Mouse (Mus musculus) heart, embryonic 11.5 days (tissue): ENCODE measurements at regions not wholly inside any gene's neighbourhood (a gene's known extent, or its start where the extent isn't known, plus 50 kb on each side); places are given as distances from the start of the nearest gene placed in this dataset.

Experiments
- ATAC-seq: fragments of 200-750 bp; cut with Nextera tagmentation; replicated peaks from 2 replicates; pipeline ENCODE4 v1.8.0; 2017; ENCODE audit warnings: moderate library complexity; ENCODE audit not compliant: insufficient number of reproducible peaks, low FRiP score, low TSS enrichment
- H3K27ac ChIP-seq: fragments of 300-500 bp; sonication (generic); 2 replicates; pipeline ENCODE4 v1.5.1; 2014; ENCODE audit warnings: mild to moderate bottlenecking, low read depth, low read length
- H3K27me3 ChIP-seq: fragments of 300-500 bp; sonication (generic); 2 replicates; pipeline ENCODE4 v1.6.1; 2014; ENCODE audit warnings: mild to moderate bottlenecking, low read length, mixed read lengths; ENCODE audit not compliant: control insufficient read depth, insufficient read depth
- H3K36me3 ChIP-seq: fragments of 300-500 bp; sonication (generic); 2 replicates; pipeline ENCODE4 v1.6.1; 2014; ENCODE audit warnings: mild to moderate bottlenecking, low read length, moderate library complexity, mixed read lengths; ENCODE audit not compliant: control insufficient read depth, insufficient read depth
- H3K4me1 ChIP-seq: fragments of 300-500 bp; sonication (generic); 2 replicates; pipeline ENCODE4 v1.6.1; 2014; ENCODE audit warnings: low read length; ENCODE audit not compliant: control insufficient read depth, insufficient read depth
- H3K4me2 ChIP-seq: fragments of 300-500 bp; sonication (generic); 2 replicates; pipeline ENCODE4 v1.6.1; 2014; ENCODE audit warnings: mild to moderate bottlenecking, moderate library complexity
- H3K4me3 ChIP-seq: fragments of 300-500 bp; sonication (generic); 2 replicates; pipeline ENCODE4 v1.5.1; 2014; ENCODE audit warnings: low read depth, low read length
- H3K9ac ChIP-seq: fragments of 300-500 bp; sonication (generic); 2 replicates; pipeline ENCODE4 v1.6.1; 2014; ENCODE audit warnings: mild to moderate bottlenecking, low read depth, low read length, moderate library complexity
- H3K9me3 ChIP-seq: fragments of 300-500 bp; sonication (generic); replicated peaks from 2 replicates; pipeline ENCODE4 v1.6.1; 2016; ENCODE audit warnings: low read length; ENCODE audit not compliant: control insufficient read depth
- WGBS: fragments of 180-500 bp; shearing (Covaris S2); extraction: QIAGEN DNeasy Blood & Tissue Kit; methylation state at CpG from one replicate; pipeline ENCODE4 v1.1.7; 2014; ENCODE audit not compliant: insufficient replicate concordance; 5-methylcytosine and 5-hydroxymethylcytosine counted together

DNA sequence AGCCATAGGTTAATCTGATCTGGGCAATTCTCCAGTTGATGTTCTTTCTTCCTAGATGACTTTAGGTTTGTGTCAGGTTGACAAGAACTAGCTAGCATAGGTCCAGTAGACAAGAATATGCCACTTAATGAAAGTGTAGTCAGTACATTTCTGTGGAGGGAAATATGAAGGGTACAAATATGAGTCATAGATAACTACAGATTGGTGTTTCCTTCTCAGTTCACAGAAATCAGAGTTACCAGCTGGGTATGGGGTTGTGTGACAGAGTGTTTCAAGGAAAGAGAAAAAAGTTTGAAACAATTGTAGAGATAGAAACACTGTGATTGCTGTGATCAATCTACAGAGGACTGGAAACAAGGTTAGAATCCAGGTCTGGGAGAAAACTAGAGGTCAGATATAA is 337.0 kb upstream of the Rnaseh2b start:
- ATAC-seq = no peak
- no peak overlapping the region for H3K27ac ChIP-seq
- H3K36me3 ChIP-seq = no peaks in the 10 kb centered on the region
- no peak overlapping the region for H3K4me2 ChIP-seq
- no peaks in the 10 kb centered on the region for H3K4me1 ChIP-seq
- H3K4me3 ChIP-seq = no peak overlapping the region
- H3K9me3 ChIP-seq = no peaks in the 10 kb centered on the region
- H3K9ac ChIP-seq = no peak overlapping the region
- H3K27me3 ChIP-seq = no peaks in the 10 kb centered on the region

DNA sequence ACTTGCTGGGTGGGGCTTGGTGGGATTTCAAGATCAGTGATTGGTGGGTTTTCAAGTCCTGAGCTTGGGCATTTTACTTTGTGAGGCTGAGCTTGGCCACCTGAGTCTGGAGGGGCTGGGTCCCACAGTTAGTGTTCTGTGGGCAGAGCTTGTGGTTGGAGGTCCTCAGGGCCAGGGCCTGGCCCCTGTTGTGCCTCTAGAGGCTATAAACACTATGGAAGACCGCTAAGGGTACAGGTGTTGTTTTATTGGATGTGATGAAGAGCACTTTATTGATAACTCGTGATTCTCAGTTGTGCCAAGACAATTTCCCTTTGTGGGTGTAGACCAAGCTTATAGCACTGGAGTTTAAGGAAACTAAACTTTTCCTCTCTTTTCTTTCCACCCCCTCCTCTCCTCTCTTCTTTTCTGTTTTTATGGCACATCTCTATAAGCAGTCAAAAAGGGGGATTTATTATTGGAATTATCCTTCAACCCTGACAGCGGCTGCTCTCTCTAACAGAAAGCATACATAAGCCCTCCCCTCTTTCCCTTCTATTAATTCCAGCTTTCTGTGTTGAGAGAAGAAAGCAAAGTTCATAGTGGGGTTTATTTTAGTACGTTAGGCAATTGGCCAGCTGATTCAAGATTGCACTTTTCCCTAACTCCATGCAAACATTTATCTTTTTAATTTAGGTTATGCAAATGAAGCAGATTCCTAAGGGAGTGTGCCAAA is 332.0 kb upstream of the Rnaseh2b start:
- no peak overlapping the region for H3K4me3 ChIP-seq
- H3K9ac ChIP-seq = no peak overlapping the region
- H3K9me3 ChIP-seq = no peaks in the 10 kb centered on the region
- no peaks in the 10 kb centered on the region for H3K4me1 ChIP-seq
- 75% methylated on average over 4 of the region's 4 CpGs for WGBS
- H3K27ac ChIP-seq = no peak overlapping the region
- ATAC-seq = no peak
- no peaks in the 10 kb centered on the region for H3K36me3 ChIP-seq
- no peaks in the 10 kb centered on the region for H3K27me3 ChIP-seq
- no peak overlapping the region for H3K4me2 ChIP-seq

DNA sequence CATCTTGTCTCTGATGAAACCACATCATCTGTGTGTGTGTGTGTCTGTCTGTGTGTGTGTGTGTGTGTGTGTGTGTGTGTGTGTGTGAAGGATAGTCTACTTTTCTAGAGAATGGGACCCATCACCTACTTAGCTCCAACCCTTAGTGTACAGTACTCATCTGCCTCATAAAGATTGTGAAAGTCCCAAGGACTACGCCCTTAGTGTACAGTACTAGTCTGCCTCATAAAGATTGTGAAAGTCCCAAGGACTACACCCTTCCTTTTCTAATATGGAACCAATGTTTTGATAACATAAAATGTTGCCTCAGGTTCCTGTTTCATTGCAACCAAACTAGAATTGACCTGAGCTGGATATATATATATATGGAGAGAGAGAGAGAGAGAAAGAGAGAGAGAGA is 323.9 kb upstream of the Rnaseh2b start:
- H3K9ac ChIP-seq = no peak overlapping the region
- no peak overlapping the region for H3K27ac ChIP-seq
- no peak for ATAC-seq
- no peak overlapping the region for H3K4me3 ChIP-seq
- no peak overlapping the region for H3K4me2 ChIP-seq
- H3K27me3 ChIP-seq = no peaks in the 10 kb centered on the region
- H3K4me1 ChIP-seq = no peaks in the 10 kb centered on the region
- H3K9me3 ChIP-seq = no peaks in the 10 kb centered on the region
- no peaks in the 10 kb centered on the region for H3K36me3 ChIP-seq
- 96% methylated on average over 1 of the region's 1 CpGs for WGBS

DNA sequence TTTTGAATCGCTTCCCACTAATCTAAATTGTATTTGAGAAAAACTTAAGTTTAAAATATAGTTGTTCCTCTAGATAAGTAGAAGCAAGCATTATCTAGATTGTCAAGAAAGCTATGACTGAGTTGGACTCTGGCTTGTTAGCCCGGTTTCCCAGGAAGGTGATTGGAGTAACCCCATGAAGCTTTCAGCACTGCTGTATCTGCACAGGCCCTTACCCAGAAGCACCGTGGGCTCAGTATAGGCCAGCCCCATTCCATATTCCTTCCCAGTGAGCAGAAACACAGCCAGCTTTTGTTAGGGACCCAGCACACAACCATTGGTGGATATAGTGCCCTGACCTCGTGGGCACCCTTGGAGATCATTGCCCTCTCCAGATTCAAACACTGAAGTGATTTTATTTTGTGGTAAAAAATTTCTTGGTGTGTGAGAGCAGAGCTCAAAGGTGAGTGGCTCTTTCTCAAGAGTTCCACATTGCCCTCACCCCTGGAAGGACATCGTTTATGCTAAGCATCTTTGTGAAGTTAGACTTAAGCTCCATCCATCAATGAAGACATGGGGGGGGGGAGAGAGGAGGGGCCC is 323.3 kb upstream of the Rnaseh2b start:
- H3K4me2 ChIP-seq = no peak overlapping the region
- WGBS = 71% methylated on average over 5 of the region's 5 CpGs
- no peaks in the 10 kb centered on the region for H3K4me1 ChIP-seq
- no peak overlapping the region for H3K27ac ChIP-seq
- no peaks in the 10 kb centered on the region for H3K9me3 ChIP-seq
- no peaks in the 10 kb centered on the region for H3K36me3 ChIP-seq
- H3K9ac ChIP-seq = no peak overlapping the region
- H3K27me3 ChIP-seq = no peaks in the 10 kb centered on the region
- no peak overlapping the region for H3K4me3 ChIP-seq
- ATAC-seq = no peak

DNA sequence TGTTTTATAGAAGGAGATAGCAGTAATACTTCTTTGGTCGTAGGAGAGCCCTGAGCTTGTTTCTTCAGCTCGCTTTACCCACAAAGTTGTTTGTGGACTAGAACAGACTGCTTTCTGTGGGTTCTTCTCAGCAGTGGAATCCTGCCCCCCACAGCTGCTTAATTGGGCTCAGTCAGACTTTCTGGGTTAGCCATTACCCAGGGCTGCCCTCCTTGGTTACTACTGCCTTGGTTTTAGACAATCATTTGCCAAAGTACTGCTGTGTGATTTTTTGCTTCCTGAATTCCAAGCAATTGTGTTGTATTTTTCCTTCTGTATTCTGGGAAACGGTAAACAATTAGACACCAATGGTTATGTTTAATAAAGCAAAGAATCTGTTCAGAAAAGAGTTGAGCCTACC is 321.8 kb upstream of the Rnaseh2b start:
- Histone ChIP-seq H3K27me3 (no peaks in the 10 kb centered on the region), H3K9me3 (no peaks in the 10 kb centered on the region), H3K36me3 (no peaks in the 10 kb centered on the region), H3K4me2 (no peak overlapping the region), H3K9ac (no peak overlapping the region), H3K4me1 (no peaks in the 10 kb centered on the region), H3K27ac (no peak overlapping the region), H3K4me3 (no peak overlapping the region)
- ATAC-seq = no peak
- WGBS = 72% methylated on average over 3 of the region's 3 CpGs

DNA sequence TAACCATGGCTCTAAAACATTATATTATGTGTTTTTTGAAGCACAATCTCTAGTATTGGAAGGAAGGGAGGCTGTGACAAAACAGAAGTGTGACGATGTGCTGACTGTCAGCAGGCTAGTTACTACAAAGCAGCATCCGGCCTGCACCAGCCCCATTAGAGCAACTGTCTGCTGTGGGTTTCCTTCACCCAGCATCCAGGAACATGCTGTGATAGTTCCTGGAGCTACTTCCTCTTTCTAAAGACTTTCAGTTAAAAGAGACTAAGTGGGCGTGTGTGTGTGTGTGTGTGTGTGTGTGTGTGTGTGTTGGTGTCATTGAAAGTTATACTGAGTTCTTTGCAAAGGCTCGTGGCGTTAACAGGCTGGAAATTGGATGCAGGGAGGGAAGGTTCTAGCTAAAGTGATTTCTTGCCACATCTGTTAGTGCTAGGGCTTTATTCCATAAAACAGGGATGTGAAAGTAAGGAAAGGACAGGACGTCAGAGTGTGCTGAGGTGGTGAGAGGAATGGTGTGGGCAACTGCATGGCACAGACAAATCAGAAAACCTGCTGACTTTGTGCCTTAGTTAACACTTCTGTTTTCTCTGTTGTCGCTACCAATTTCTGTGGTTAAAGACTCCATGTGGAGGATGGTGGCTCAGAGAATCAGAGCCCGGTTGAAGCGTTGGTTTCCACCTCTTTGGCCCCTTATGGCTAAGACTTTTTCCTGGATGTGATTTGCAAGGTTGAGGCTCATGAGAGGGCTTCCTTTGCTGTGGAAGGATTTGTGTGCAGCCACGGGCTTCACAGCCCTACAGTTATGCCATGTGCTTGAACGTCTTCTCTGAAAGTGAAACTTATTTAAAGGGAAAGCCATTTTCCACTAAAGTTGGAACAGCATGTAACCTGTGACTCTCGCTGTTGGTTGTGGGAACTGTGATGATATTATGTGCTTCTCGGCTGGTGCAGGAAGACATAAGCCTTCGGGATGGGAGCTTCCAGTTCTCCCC is 321.0 kb upstream of the Rnaseh2b start:
- H3K27ac ChIP-seq = no peak overlapping the region
- ATAC-seq = no peak
- H3K4me2 ChIP-seq = no peak overlapping the region
- WGBS = 71% methylated on average over 14 of the region's 14 CpGs
- H3K36me3 ChIP-seq = no peaks in the 10 kb centered on the region
- H3K9me3 ChIP-seq = no peaks in the 10 kb centered on the region
- no peak overlapping the region for H3K4me3 ChIP-seq
- no peaks in the 10 kb centered on the region for H3K4me1 ChIP-seq
- no peaks in the 10 kb centered on the region for H3K27me3 ChIP-seq
- H3K9ac ChIP-seq = no peak overlapping the region

DNA sequence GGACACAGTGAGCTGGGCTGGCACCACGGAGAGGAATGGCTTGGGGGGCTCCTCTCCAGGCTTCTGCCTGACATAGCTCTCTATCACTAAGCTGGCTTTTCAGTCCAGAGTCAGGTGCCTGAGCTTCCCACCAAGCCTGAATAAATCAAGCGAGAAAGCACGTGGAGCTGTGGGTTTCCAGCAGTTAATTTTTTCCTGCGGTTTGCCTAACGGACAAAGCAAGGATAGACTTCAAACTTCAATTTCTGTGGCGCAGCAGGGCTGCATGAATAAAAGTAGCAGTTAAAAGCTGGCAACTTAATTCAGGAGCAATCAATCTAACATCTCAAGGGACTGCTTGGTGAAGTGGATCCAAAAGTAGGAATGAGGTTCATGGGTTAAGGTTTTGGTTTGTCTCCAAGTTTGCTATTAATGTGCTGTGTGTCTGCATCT is 317.1 kb upstream of the Rnaseh2b start:
- Histone ChIP-seq H3K4me3 (no peak overlapping the region), H3K27me3 (no peaks in the 10 kb centered on the region), H3K9me3 (no peaks in the 10 kb centered on the region), H3K4me1 (no peaks in the 10 kb centered on the region), H3K9ac (no peak overlapping the region), H3K36me3 (no peaks in the 10 kb centered on the region), H3K4me2 (no peak overlapping the region), H3K27ac (no peak overlapping the region)
- 77% methylated on average over 6 of the region's 6 CpGs for WGBS
- no peak for ATAC-seq

DNA sequence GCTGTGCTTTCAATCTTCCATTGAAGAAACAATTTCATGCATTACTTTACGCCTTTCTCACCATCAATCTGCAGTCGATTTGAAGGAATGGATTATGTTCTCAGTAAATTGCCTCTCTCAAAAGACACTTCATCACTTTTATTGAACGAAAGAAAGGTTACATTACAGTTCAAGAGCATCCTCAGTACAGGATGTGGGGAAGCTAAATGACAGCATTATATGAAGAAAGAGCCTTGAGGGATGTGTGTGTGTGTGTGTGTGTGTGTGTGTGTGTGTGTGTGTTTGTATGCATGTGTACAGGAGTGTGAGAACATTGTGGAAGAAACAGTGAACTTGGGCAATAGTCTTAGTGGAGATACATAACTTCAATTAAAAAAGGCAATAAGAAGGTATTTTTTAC is 311.8 kb upstream of the Rnaseh2b start:
- ATAC-seq = no peak
- H3K4me1 ChIP-seq = no peaks in the 10 kb centered on the region
- 67% methylated on average over 3 of the region's 3 CpGs for WGBS
- H3K9me3 ChIP-seq = no peaks in the 10 kb centered on the region
- no peaks in the 10 kb centered on the region for H3K27me3 ChIP-seq
- H3K9ac ChIP-seq = no peak overlapping the region
- no peak overlapping the region for H3K4me2 ChIP-seq
- no peak overlapping the region for H3K27ac ChIP-seq
- no peaks in the 10 kb centered on the region for H3K36me3 ChIP-seq
- H3K4me3 ChIP-seq = no peak overlapping the region
